Mouse (Mus musculus) spleen, postnatal 14 days (tissue): ENCODE measurements around the gene Man1a2.

ENCODE experiments used
- DNase-seq, 2 experiments: peaks; one replicate each; pipeline ENCODE4 v3.0.0; 2021 to 2022; ENCODE audit warnings: low spot score in 2 of 2

Man1a2 gene

DNA sequence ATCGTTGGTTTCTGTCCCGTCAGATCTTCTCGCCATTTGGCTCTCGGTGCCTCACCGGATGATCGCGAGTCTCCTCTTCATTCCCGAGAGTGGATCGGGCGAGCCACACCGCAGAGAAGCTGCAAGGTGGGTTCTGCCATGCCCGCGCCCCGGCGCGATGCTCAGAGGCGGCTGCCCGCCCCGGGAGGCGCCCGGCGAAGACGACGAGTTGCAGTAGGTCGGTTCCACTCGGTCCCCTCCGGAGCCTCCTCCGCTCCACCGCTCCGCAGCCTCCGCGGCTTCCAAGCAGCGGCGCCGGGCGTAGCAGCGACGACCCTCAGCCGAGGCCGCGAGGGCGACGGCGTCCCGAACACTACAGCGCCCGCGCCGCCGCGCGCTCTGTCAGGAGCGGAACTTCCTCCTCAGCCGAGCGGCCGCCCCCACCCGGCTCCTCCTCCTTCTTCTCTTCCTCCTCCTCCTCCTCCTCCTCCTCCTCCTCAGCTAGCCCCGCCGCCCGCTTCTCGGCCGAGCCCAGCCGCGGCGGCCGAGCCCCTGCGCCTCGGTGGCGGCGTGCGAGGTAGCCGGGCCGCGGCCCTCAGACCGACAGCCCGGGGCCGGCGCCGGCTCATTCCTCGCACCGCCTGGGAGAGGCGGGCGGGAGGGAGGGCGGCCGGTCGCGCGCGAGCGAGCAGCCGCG lies at the start of gene Man1a2:
Gene Man1a2, minus strand, starts transcription at position 417 of the 676 bp plus-strand sequence.
- DNase-seq = peak; percentile 77 to 83

DNA sequence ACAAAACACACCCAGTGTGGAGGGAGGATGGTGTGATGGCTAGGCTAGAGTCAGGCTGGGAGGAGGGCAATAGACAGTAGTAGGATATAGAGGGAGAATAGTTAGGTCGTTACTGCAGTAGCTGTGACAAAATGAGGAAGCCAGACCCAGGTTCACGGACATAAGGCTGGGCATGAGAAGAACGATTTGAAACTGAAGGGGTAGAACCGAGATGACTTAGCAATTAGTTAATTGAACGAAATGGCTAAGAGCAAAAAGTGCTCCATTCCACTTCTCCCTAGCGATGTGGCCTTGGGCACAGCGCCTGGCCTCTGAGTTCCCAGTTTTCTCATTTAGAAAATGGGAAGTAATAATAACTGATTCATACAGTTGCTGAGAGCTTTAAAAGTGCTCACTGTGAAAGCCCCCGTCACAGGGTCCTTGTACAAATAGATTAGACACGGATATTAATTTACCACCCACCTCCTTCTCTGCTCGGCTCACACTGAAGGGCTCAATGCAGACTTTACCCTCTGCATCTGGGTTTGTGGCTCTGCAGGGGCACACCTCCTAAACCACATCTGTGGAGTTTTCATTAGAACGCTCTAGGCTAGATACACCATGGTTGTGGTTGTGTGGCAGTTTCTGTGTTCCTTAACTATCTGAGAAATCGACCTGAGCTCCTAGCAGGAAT lies 49.3 kb upstream of the Man1a2 start:
- no peak for DNase-seq

- DNase-seq = no peak
Measured at GRCm38 (mm10) chr3:100731896-100732295, 46.6 kb upstream of the Man1a2 start.

DNA sequence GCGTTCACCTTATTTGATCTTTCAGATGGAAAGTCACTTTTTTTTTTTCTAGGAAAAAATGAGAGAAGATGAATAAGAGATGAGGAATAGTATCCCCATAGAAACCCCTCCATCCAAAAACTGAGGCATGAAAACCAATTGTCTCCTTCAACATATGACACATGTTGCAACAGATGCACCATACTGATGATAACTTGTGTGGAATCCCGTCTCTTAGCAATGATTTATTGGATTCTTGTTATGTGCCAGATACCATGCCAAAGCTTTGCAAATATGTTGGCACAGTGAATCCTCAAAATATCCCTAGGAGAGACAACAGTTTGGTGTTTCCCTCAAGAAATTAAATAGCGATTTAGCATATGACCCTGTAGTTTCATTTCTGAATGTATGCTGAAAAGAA lies 46.0 kb upstream of the Man1a2 start:
- DNase-seq = no peak

DNA sequence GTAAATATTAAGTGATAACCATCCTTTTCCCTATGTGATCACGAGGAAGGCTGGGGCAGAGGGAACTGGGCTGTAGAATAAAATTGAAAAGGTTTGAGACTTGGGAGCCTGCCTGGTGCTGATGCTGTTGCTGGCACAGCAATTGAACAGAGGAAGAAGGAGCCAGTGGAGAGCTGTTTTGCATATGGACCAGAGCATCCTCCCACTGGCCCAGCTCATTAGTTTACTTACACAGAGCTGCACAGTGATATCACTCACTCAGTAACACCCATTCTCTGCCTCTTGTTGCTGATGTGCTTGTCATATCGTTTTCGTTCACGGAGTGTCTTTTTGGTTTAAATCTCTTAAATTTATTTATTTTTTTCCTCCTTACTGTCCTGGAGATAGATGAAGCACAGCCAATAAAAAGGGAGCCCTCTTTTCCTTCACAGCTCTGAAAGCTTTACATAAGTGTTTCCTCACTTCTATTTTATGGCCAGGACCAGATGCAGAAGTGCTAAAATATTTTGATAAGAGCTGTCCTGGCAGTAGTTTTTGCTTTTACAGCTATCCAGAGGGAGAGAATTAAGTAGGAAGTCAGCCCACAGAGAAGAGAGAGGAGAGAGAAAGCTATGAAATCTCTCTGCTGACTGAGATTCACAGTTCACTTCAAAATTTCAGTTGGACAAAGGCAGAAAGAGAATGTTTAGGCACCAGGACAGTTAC lies 42.9 kb upstream of the Man1a2 start:
- no peak for DNase-seq

DNA sequence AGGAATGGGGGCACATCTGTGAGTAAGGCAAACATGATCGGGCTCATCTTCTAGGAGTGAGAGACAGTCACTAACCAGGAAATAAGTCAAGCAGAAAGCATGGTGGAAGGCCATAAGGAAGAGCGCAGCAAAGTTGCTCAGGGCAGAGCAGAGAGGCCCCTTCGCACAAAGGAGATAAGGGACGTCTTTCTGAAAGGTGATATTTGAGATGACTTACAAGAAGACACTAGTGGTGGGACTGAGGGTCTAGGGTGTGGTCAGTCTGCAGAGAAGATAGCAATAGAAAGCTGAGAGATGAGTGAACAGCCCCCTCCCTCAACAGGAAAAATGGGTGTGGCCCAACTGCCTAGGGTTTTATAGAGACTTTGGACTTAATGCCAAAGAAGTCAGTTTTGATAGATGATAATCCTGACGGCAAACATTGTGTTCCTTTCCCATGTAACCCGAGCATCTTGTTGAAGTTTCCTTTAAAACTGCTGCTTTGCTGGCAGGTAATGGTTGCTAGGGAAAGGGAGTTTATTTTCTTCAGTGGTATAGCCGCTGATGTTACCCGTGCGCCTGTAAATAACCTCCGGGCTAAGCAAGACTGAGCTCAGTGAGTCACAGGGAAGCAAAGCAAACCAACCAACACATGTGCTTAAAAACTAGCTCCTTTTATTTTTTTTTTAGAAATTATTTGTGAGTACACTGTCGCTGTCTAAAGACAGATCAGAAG lies 40.8 kb upstream of the Man1a2 start:
- no peak for DNase-seq

- DNase-seq = no peak
Measured at GRCm38 (mm10) chr3:100720786-100721300, 35.5 kb upstream of the Man1a2 start.

GRCm38 (mm10) chr3:100716241-100716640 lies 30.9 kb upstream of the Man1a2 start:
- DNase-seq = no peak

GRCm38 (mm10) chr3:100715367-100715766 lies 30.1 kb upstream of the Man1a2 start:
- no peak for DNase-seq

DNA sequence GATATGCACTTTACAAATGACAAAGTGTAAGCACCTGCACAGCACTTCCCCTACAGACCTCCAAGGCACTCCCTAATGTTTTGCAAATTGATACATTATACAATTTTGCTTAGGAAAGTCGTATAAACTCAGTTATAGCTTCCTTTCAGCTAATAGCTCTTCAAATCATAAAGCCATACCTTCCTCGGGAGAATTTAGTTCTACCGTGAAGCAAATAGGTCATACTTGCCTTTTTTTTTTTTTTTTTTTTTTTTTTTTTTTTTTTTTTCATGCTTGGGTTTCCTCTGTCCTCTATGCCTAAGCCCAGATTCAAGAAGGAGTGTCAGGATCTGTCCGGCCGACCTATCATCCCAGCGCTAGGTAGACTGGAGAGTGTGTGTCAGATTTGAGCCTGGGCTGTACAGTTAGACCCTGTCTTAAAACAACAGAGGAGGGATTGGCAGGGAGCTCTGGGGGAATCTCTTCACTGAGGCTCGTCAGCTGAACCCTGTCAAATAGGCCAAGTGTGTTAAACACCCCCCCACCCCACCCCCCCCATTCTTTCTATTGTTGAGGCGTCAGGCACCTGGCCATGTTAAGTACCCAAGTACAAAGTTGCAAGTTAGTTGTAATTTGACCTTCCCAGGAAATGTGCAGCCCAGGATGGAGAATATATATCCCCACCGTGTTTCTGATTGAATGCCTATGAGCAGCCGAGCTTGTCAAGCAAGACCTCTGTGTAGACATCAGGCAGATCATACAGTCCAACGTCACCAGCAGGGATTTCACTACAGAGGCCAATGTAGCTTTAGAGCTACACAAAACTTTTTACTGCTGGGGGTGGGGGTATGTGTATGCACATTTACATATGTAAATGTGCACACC lies 28.1 kb upstream of the Man1a2 start:
- no peak for DNase-seq

GRCm38 (mm10) chr3:100712140-100712539 lies 26.8 kb upstream of the Man1a2 start:
- DNase-seq = peak in 1 of 2 experiments; percentile 45

- no peak for DNase-seq
Measured at GRCm38 (mm10) chr3:100711486-100711885, 26.2 kb upstream of the Man1a2 start.

DNA sequence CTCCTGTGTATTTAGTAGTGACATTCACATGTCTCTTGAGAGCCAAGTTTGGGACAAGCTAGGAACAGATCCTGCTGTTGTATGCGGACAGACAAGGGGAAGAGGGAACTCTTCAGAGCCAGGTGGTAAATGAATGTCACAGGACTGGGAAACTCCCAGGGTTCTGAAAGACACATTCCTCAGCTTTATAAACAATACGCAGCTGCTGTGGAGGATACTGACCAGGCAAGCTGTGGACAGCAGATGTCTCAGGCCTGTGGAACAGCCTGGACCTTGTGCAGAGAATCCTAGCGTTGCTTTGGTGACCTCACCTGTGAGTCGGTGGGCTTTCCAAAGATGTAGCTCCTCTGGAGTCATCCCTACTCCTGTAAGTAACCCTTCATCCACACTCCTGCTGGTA lies 21.8 kb upstream of the Man1a2 start:
- DNase-seq = no peak

DNA sequence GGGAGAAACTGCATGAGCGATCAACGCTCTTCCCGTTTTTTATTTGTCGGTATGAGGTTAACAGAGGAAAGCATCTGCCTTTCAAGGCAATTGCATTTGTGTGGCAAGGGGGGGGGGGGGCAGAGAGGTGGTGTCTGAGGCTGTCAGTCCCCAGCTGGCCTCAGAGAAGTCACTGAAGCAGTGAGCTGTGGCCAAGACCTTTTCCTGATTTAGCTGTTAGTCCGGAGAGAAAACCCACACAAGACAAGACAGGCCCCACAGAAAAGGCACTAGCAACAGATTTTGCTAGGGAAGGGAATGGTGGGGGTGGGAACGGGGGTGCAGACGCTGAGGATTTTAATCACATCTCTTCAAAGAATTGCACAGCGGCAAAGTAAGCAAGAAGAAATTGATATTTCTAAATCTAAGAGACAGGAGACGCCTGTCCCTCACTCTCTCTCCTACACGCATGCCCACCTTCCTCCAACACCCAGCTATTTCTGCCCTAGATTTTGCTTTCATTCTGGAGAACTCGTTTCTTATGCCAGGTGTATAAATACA lies 19.9 kb upstream of the Man1a2 start:
- DNase-seq = no peak

- no peak for DNase-seq
Measured at GRCm38 (mm10) chr3:100703847-100704644, 18.7 kb upstream of the Man1a2 start.

DNA sequence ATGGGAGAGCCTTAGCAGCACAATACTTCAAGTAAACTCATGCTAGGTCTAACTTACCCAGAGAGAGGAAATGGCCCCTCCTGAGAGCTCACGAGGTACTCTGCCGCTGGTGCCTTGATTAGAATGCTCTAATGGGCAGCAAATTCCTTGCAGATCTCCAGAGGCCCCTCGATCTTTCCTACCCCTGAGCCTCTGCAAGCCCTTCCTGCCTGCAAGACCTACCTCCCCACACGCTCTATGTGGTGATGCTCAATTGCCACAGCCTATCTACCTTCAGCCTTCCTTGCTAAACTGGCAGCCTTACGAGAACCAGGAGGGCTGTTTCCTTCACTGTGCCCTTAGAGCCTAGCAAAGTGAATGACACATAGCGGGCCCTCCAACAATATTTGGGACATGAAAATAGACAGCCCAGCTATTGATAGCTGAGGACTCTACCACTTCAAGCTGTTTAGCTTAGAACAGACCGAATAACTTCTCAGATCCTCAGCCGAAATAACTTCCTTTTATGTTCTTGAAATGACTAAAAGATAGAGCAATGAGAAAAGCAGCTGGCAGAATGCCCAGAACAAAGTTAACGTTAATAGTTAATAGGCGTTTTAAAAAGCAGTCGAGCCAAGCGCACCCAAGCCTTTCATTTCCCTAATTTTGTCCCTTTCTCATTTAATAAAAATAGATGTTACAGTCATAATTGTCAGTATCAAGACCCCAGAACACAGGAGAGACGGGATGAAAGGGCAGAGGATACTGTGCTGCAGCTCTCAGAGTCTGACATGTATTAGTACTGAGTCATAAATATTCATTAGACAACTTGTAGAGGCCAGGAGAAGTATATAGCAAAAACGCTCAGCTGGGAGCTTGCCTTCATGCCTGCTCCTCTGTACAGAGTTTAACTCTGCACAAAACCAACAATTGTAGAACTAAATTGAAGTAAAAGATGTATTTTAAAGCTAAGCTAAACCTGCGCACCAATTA lies 17.9 kb upstream of the Man1a2 start:
- DNase-seq = no peak

DNA sequence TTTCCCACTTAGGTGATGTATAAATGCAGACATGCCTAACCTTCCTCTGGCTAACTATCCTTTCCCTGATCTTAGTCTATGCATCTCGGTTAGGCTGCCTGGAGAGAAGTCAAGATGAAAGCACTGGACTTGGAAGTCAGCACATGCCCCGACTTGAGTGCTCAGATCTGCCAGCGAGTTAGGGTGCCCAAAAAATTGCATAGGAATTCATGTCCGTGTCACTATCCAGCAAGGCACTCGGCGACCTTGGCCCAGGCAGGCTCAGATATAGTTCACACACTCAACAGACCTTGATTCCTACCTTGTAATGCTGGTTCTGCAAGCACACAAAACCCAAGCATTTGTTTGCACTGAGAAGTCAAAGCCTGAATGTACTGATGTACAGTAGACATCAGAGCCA lies 3.4 kb upstream of the Man1a2 start:
- no peak for DNase-seq

DNA sequence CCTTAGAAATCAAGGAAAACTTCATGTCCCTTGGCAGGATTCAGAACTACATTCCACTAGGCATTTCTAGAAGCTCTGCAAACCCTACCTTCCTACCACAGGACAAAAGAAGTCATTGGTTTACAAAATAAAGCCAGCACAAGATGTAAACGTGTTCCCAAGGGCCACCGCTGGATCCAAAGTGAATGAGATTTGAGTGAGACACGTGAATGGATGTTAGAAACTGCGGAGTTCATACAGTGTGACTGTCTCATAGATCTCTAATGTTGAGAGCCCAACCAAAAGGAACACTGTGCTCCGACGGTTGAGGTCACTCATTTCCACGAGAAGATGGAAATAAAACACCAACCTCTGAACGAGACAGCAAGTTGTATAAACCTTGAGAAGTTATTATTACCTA lies 1.5 kb upstream of the Man1a2 start:
- DNase-seq = no peak
